19 mouse cellular contexts compared by ENCODE assay signal in the genomic region with DNA sequence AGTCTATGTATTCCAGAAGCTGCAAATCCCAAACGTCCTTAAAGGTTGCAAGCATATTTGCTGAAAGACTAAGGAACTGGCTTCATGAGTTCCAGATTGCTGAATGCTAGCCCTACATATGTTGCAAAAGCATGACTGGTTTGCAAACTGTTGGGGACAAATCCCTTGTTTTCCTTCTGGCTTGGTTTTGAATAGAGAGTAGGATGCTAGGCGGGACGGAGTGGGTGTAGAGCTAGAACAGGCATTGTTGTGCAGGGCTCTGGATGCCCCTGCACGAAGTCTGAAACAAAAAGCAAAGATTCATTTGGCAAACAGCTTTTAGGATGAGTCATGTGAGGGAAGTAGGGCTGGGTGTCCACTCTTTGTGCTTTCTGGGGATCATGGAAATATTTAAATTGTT.
DNase-seq lines count a peak whose midpoint lies in the region; TF ChIP-seq lines count a peak whose summit lies in the region.
"Had no signal": no experiment of that assay in that cellular context is flagged by ENCODE, and none has a peak within 500 bp of the region (broad histone marks: within the 10 kb centered on the region; RNA-seq: fewer than 3 reads in every experiment).

No protein-coding gene starts in this region.

- no peak overlapping the region for H3K4me3 ChIP-seq in left cerebral cortex, adult 2 months
- no peak overlapping the region for H3K4me3 ChIP-seq in thymus, adult 2 months (ENCODE audit: control insufficient read depth, insufficient read depth, low read length)
- H3K4me3 ChIP-seq: embryonic facial prominence, embryonic 10.5 days; heart, embryonic 15.5 days; hindbrain, embryonic 13.5 days; limb, embryonic 15.5 days; midbrain, embryonic 12.5 days had no signal

- TF ChIP-seq POLR2A in thymus, adult 2 months (IDR thresholded peaks at IDR 0.05; ENCODE audit: control insufficient read depth, extremely low read depth, insufficient read depth, low read length, poor library complexity) = no peak

- H3K4me1 ChIP-seq in thymus, adult 2 months (replicated peaks; ENCODE audit: control insufficient read depth, insufficient read depth, low read length) = no peaks in the 10 kb centered on the region
- H3K4me1 ChIP-seq: embryonic facial prominence, embryonic 10.5 days; heart, embryonic 15.5 days; hindbrain, embryonic 13.5 days; limb, embryonic 15.5 days; midbrain, embryonic 12.5 days had no signal

- intact Hi-C loops in left cerebral cortex, adult 2 months (cut with DNase I) = loop anchor here (2.0 to 10.0 kb wide), 3 partner anchors 149 to 379 kb away; no protein-coding TSS in a partner anchor
- intact Hi-C loops in left cerebral cortex, postnatal 10 days (cut with DNase I) = no loop called here

- H3K27ac ChIP-seq in left cerebral cortex, adult 2 months = no peak overlapping the region; the same call in 1 of the 2 replicates
- H3K27ac ChIP-seq in thymus, adult 2 months (ENCODE audit: control insufficient read depth, insufficient read depth, low read length) = no peak overlapping the region
- H3K27ac ChIP-seq: embryonic facial prominence, embryonic 10.5 days; heart, embryonic 15.5 days; hindbrain, embryonic 13.5 days; limb, embryonic 15.5 days; liver, embryonic 14.5 days; midbrain, embryonic 12.5 days had no signal

- TF ChIP-seq CTCF in left cerebral cortex, adult 2 months (IDR thresholded peaks at IDR 0.05) = no peak
- TF ChIP-seq CTCF in thymus, adult 2 months (IDR thresholded peaks at IDR 0.05; ENCODE audit: borderline replicate concordance, control insufficient read depth, extremely low read depth, insufficient read depth, low read length, poor library complexity) = no peak

- no peaks in the 10 kb centered on the region for H3K27me3 ChIP-seq in thymus, adult 2 months (ENCODE audit: control insufficient read depth, insufficient read depth, low read length)
- H3K27me3 ChIP-seq: heart, embryonic 15.5 days; hindbrain, embryonic 13.5 days; limb, embryonic 15.5 days; midbrain, embryonic 12.5 days had no signal

- no peaks in the 10 kb centered on the region for H3K36me3 ChIP-seq in thymus, adult 2 months (ENCODE audit: control insufficient read depth, insufficient read depth, low read length)
- H3K36me3 ChIP-seq: embryonic facial prominence, embryonic 10.5 days; heart, embryonic 15.5 days; hindbrain, embryonic 13.5 days; limb, embryonic 15.5 days; midbrain, embryonic 12.5 days had no signal

- peak; percentile 7 to 30 for DNase-seq in left cerebral cortex, adult 2 months (ENCODE audit: extremely low spot score in 1 of 2, low spot score in 2 of 2)
- DNase-seq in left cerebral cortex, postnatal 10 days (ENCODE audit: extremely low spot score in 1 of 2, low spot score in 2 of 2) = no peak
- peak; percentile 5 to 12 for DNase-seq in frontal cortex, postnatal 36 days (ENCODE audit: low spot score in 2 of 2)
- peak; percentile 25 for DNase-seq in layer of hippocampus, adult 9-10 months (ENCODE audit: low spot score)
- DNase-seq in right cerebral cortex, postnatal 25 days = peak; percentile 15
- DNase-seq in thymus, adult 2 months = no peak
- DNase-seq in adrenal gland, adult 2 months = no peak
- DNase-seq: adrenal gland, postnatal 10 days; cerebellum, adult 9-10 months; heart, postnatal 36 days; kidney, adult 18-20 months; kidney, postnatal 10 days; lung, embryonic 14.5 days had no signal

- WGBS in thymus, adult 2 months = 65% methylated on average over 4 of the region's 4 CpGs

Comparison
In these comparisons a context has a peak if more than half of its experiments do, and no peak if none do; other contexts are left out.
1. DNase-seq: peak in left cerebral cortex, adult 2 months (2 of 2), frontal cortex, postnatal 36 days (2 of 2), layer of hippocampus, adult 9-10 months (single experiment) and right cerebral cortex, postnatal 25 days (single experiment); none in left cerebral cortex, postnatal 10 days (0 of 2), thymus, adult 2 months (single experiment) and adrenal gland, adult 2 months (single experiment).